Comparison of ENCODE assay signal across 18 mouse cellular contexts in the genomic region with DNA sequence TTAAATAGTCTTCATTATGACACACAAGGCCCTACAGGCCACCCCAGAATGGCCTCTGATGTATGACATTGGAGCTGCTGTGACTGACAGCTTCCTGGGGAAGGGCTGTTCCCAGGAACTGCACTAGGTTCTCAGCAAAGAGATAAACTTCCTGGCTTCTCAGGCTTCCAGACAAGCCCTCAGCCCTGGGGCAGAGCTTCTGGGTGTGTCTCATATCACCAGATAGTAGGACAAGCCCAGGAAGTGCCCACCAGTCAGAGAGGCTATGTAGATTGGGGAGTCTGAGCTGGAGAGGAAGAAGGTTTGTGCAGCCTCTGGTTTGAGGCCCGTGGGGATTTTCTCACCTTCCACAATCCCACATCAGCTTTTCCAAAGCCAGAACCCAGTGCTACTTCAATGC.
DNase-seq lines count a peak whose midpoint lies in the region; ATAC-seq and TF ChIP-seq lines count a peak whose summit lies in the region.
"Had no signal": no experiment of that assay in that cellular context is flagged by ENCODE, and none has a peak within 500 bp of the region (broad histone marks: within the 10 kb centered on the region; RNA-seq: fewer than 3 reads in every experiment).

No protein-coding gene starts in this region.

- intact Hi-C loops in heart, postnatal 10 days (cut with DNase I) = loop anchor here (5.0 kb wide), 1 partner anchor 64 kb away; no protein-coding TSS in a partner anchor
- intact Hi-C loops in left cerebral cortex, postnatal 25 days (cut with DNase I) = no loop called here

- no peak overlapping the region for H3K9ac ChIP-seq in kidney, postnatal 0 days (ENCODE audit: low read depth, low read length)
- no peak overlapping the region for H3K9ac ChIP-seq in liver, embryonic 11.5 days (ENCODE audit: low read depth, low read length)
- H3K9ac ChIP-seq: limb, embryonic 15.5 days had no signal

- H3K4me3 ChIP-seq in kidney, postnatal 0 days (replicated peaks; ENCODE audit: low read depth, low read length) = no peak overlapping the region
- no peak overlapping the region for H3K4me3 ChIP-seq in liver, embryonic 11.5 days (ENCODE audit: low read depth, low read length)
- H3K4me3 ChIP-seq: erythroblast, embryonic 14.5 days; limb, embryonic 15.5 days had no signal

- no peak overlapping the region for H3K4me2 ChIP-seq in kidney, postnatal 0 days (ENCODE audit: low read length)
- no peak overlapping the region for H3K4me2 ChIP-seq in liver, embryonic 11.5 days
- H3K4me2 ChIP-seq: limb, embryonic 15.5 days had no signal

- peaks cover 7% of the 10 kb centered on the region; the same call in 1 of the 2 replicates for H3K36me3 ChIP-seq in kidney, postnatal 0 days (ENCODE audit: insufficient read depth, low read length)
- H3K36me3 ChIP-seq in liver, embryonic 11.5 days (ENCODE audit: control insufficient read depth, insufficient read depth, low read length) = no peaks in the 10 kb centered on the region
- H3K36me3 ChIP-seq: G1E; limb, embryonic 15.5 days had no signal

- H3K27ac ChIP-seq in kidney, postnatal 0 days = peak overlapping the region; percentile 34; the same call in 1 of the 2 replicates
- H3K27ac ChIP-seq in liver, embryonic 11.5 days (ENCODE audit: low read depth, low read length) = no peak overlapping the region
- H3K27ac ChIP-seq: hindbrain, postnatal 0 days; limb, embryonic 15.5 days had no signal

- H3K27me3 ChIP-seq in kidney, postnatal 0 days (ENCODE audit: insufficient read depth, low read length) = no peaks in the 10 kb centered on the region
- H3K27me3 ChIP-seq in liver, embryonic 11.5 days (replicated peaks; ENCODE audit: control insufficient read depth, insufficient read depth, low read length) = no peaks in the 10 kb centered on the region
- H3K27me3 ChIP-seq: limb, embryonic 15.5 days had no signal

- ATAC-seq in kidney, postnatal 0 days (replicated peaks; ENCODE audit: low FRiP score, low read depth) = no peak
- peak; percentile 54; the same call in 1 of the 2 replicates for ATAC-seq in liver, embryonic 11.5 days (replicated peaks; ENCODE audit: low FRiP score)
- ATAC-seq: activated CD4-positive, CD25-positive, alpha-beta regulatory T cell, adult 4 months; forebrain, embryonic 16.5 days; hindbrain, postnatal 0 days had no signal

- TF ChIP-seq CTCF in kidney, postnatal 0 days (IDR thresholded peaks at IDR 0.05; ENCODE audit: low read depth) = no peak

- 86% methylated on average over 1 of the region's 1 CpGs for WGBS in kidney, postnatal 0 days
- 16% methylated on average over 1 of the region's 1 CpGs for WGBS in liver, embryonic 11.5 days

- no peaks in the 10 kb centered on the region for H3K9me3 ChIP-seq in kidney, postnatal 0 days (replicated peaks; ENCODE audit: low read length)
- H3K9me3 ChIP-seq in liver, embryonic 11.5 days (ENCODE audit: control insufficient read depth, low read length) = no peaks in the 10 kb centered on the region
- H3K9me3 ChIP-seq: limb, embryonic 15.5 days had no signal

- DNase-seq in heart, adult 11 months = peak; percentile 90
- DNase-seq in heart, postnatal 10 days = no peak
- no peak for DNase-seq in kidney, postnatal 0 days (ENCODE audit: low spot score)
- no peak for DNase-seq in kidney, postnatal 4 days
- DNase-seq in liver, embryonic 11.5 days (ENCODE audit: low spot score) = no peak
- DNase-seq in lung, postnatal 36 days = peak; percentile 85
- no peak for DNase-seq in yolk sac, embryonic 10.5 days (ENCODE audit: low spot score)
- no peak for DNase-seq in left cerebral cortex, postnatal 25 days (ENCODE audit: low spot score in 2 of 2)
- DNase-seq: cerebellum, postnatal 10 days; gastrocnemius, postnatal 25 days; right cerebral cortex, postnatal 14 days; thymus, adult 18-20 months had no signal

- H3K4me1 ChIP-seq in kidney, postnatal 0 days (replicated peaks; ENCODE audit: insufficient read depth, low read length) = no peaks in the 10 kb centered on the region
- no peaks in the 10 kb centered on the region for H3K4me1 ChIP-seq in liver, embryonic 11.5 days (replicated peaks; ENCODE audit: control insufficient read depth, insufficient read depth, low read length)

Comparison
In these comparisons a context has a peak if more than half of its experiments do, and no peak if none do; other contexts are left out.
1. DNase-seq: peak in heart, adult 11 months (single experiment) and lung, postnatal 36 days (single experiment); none in heart, postnatal 10 days (0 of 2), kidney, postnatal 0 days (single experiment), kidney, postnatal 4 days (0 of 2), liver, embryonic 11.5 days (single experiment), yolk sac, embryonic 10.5 days (single experiment) and left cerebral cortex, postnatal 25 days (0 of 2).